22 mouse cellular contexts compared by ENCODE assay signal in the genomic region with DNA sequence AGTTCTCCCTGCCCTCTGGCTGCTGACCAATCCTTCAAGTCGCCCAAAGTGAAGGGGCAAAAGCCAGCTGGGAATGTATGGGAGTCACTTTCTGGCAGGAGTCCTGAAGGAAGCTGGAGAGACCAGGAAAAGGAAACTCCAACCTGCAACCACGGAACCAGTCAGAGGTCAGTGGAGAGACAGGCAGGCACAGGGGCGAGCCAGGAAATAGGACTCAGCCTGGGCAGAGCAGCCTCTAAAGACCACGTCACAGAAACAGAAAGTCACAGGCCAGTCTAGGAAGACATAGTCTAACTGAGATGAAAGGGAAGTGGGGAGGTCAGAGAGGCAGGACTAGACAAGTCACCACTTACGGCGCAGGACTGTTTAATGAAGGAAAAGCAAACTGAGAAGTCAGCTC. TPM values are rescaled to one million over a fixed set of nuclear protein-coding genes. Genes with fewer than 3 reads are reported as not detected.
A peak's percentile ranks its signal among the peaks of the same experiment; 100 is the strongest.
DNase-seq lines count a peak whose midpoint lies in the region; ATAC-seq and TF ChIP-seq lines count a peak whose summit lies in the region.
"Had no signal": no experiment of that assay in that cellular context is flagged by ENCODE, and none has a peak within 500 bp of the region (broad histone marks: within the 10 kb centered on the region; RNA-seq: fewer than 3 reads in every experiment).

No protein-coding gene starts in this region.

- no peak overlapping the region for H3K4me3 ChIP-seq in lung, postnatal 0 days (ENCODE audit: low read depth, low read length)
- peak overlapping the region; percentile 54 to 57 (median 57) for H3K4me3 ChIP-seq in CH12.LX (replicated peaks in 1 of 3; ENCODE audit: low read depth in 2 of 3, low read length in 2 of 3, poor library complexity in 1 of 3)
- no peak overlapping the region for H3K4me3 ChIP-seq in kidney, embryonic 15.5 days (replicated peaks)
- H3K4me3 ChIP-seq in limb, embryonic 15.5 days, result no peak overlapping the region
- H3K4me3 ChIP-seq: embryonic facial prominence, embryonic 12.5 days; liver, embryonic 15.5 days; megakaryocyte, embryonic 14.5 days; neural tube, embryonic 15.5 days had no signal

- dilution Hi-C loops in CH12.LX (cut with MboI; ENCODE audit: extremely low pct_ligation_motif_present, extremely low pct_unique_long_range_greater_than_20kb, low sequenced_read_pairs), result no loop called here

- no peaks in the 10 kb centered on the region for H3K9me3 ChIP-seq in lung, postnatal 0 days (ENCODE audit: low read length)
- peaks cover 5% of the 10 kb centered on the region for H3K9me3 ChIP-seq in CH12.LX (replicated peaks; ENCODE audit: low read length)
- no peaks in the 10 kb centered on the region for H3K9me3 ChIP-seq in kidney, embryonic 15.5 days (replicated peaks)
- no peaks in the 10 kb centered on the region for H3K9me3 ChIP-seq in limb, embryonic 15.5 days
- H3K9me3 ChIP-seq: embryonic facial prominence, embryonic 12.5 days; liver, embryonic 15.5 days; megakaryocyte, embryonic 14.5 days; neural tube, embryonic 15.5 days had no signal

- H3K27ac ChIP-seq in lung, postnatal 0 days (ENCODE audit: low read length), result no peak overlapping the region
- peak overlapping the region; percentile 93 for H3K27ac ChIP-seq in CH12.LX (ENCODE audit: insufficient read depth, low read depth)
- 0 out of 2 replicates have a peak overlapping the region, but pooled peaks have one; percentile 42 for H3K27ac ChIP-seq in kidney, embryonic 15.5 days
- peak overlapping the region; percentile 4; the same call in 1 of the 2 replicates for H3K27ac ChIP-seq in limb, embryonic 15.5 days
- H3K27ac ChIP-seq: embryonic facial prominence, embryonic 12.5 days; liver, embryonic 15.5 days; neural tube, embryonic 15.5 days had no signal

- H3K27me3 ChIP-seq in lung, postnatal 0 days (replicated peaks; ENCODE audit: insufficient read depth, low read length), result no peaks in the 10 kb centered on the region
- H3K27me3 ChIP-seq in CH12.LX (replicated peaks), result no peaks in the 10 kb centered on the region
- H3K27me3 ChIP-seq in kidney, embryonic 15.5 days, result no peaks in the 10 kb centered on the region
- no peaks in the 10 kb centered on the region for H3K27me3 ChIP-seq in limb, embryonic 15.5 days
- H3K27me3 ChIP-seq: embryonic facial prominence, embryonic 12.5 days; liver, embryonic 15.5 days; neural tube, embryonic 15.5 days; Patski had no signal

- H3K9ac ChIP-seq in lung, postnatal 0 days (replicated peaks; ENCODE audit: low read depth), result no peak overlapping the region
- peak overlapping the region; percentile 62 for H3K9ac ChIP-seq in CH12.LX (ENCODE audit: insufficient read depth, low read depth)
- no peak overlapping the region for H3K9ac ChIP-seq in kidney, embryonic 15.5 days
- no peak overlapping the region for H3K9ac ChIP-seq in limb, embryonic 15.5 days
- H3K9ac ChIP-seq: embryonic facial prominence, embryonic 12.5 days; liver, embryonic 15.5 days; neural tube, embryonic 15.5 days had no signal

- peak; percentile 53 for TF ChIP-seq POLR2A in CH12.LX (IDR thresholded peaks at IDR 0.05; ENCODE audit: low read depth, low read length)

- intact Hi-C loops in left cerebral cortex, postnatal 36 days (cut with DNase I), result no loop called here

- 44% methylated on average over 6 of the region's 6 CpGs for WGBS in lung, postnatal 0 days
- 55% methylated on average over 6 of the region's 6 CpGs for WGBS in kidney, embryonic 15.5 days
- WGBS in limb, embryonic 15.5 days, result 66% methylated on average over 6 of the region's 6 CpGs

- peak; percentile 22 for DNase-seq in lung, postnatal 0 days (ENCODE audit: low spot score)
- no peak for DNase-seq in lung, postnatal 14 days
- peak; percentile 52 for DNase-seq in CH12.LX (ENCODE audit: extremely low read depth)
- DNase-seq in layer of hippocampus, adult 18-20 months (ENCODE audit: low spot score in 2 of 2), result no peak
- DNase-seq in left cerebral cortex, adult 18-20 months (ENCODE audit: low spot score in 2 of 2), result no peak
- no peak for DNase-seq in left cerebral cortex, postnatal 36 days (ENCODE audit: low spot score in 2 of 2)
- DNase-seq: cerebellum, adult 11-12 months; gastrocnemius, postnatal 10 days; heart, postnatal 36 days; left cerebral cortex, postnatal 4 days; retina, postnatal 1 day; thymus, postnatal 36 days had no signal

- no peaks in the 10 kb centered on the region; the same call in 1 of the 2 replicates for H3K79me2 ChIP-seq in CH12.LX (replicated peaks; ENCODE audit: control insufficient read depth, extremely low read depth, insufficient read depth, poor library complexity, severe bottlenecking)

- TF ChIP-seq RAD21 in CH12.LX (IDR thresholded peaks at IDR 0.05; ENCODE audit: low read depth, low read length), result no peak

- TF ChIP-seq CTCF in lung, postnatal 0 days (IDR thresholded peaks at IDR 0.05), result no peak
- TF ChIP-seq CTCF in CH12.LX (conservative IDR thresholded peaks at IDR 0.05 in 1 of 2, IDR thresholded peaks at IDR 0.05 in 1 of 2; ENCODE audit: low read depth in 2 of 2, low read length in 2 of 2), result no peak

- 0 out of 2 replicates have a peak, but pooled peaks cover 4% of the 10 kb centered on the region for H3K36me3 ChIP-seq in lung, postnatal 0 days (ENCODE audit: insufficient read depth, low read length)
- H3K36me3 ChIP-seq in CH12.LX (replicated peaks in 1 of 2; ENCODE audit: control insufficient read depth in 1 of 2, insufficient read depth in 1 of 2, low read length in 1 of 2), result peaks cover 18 to 35% of the 10 kb centered on the region in 2 experiments
- peaks cover 38% of the 10 kb centered on the region for H3K36me3 ChIP-seq in kidney, embryonic 15.5 days
- H3K36me3 ChIP-seq in limb, embryonic 15.5 days, result peaks cover 46% of the 10 kb centered on the region

- ATAC-seq in lung, postnatal 0 days, result 0 out of 2 replicates have a peak, but pooled peaks have one; percentile 29
- ATAC-seq in kidney, embryonic 15.5 days (replicated peaks; ENCODE audit: low FRiP score), result no peak
- ATAC-seq in limb, embryonic 15.5 days (ENCODE audit: insufficient number of reproducible peaks, low FRiP score, low TSS enrichment, low read depth), result no peak

- no peaks in the 10 kb centered on the region for H3K4me1 ChIP-seq in lung, postnatal 0 days (ENCODE audit: insufficient read depth, low read depth, low read length)
- peaks cover 39 to 90% of the 10 kb centered on the region in 2 experiments for H3K4me1 ChIP-seq in CH12.LX (ENCODE audit: control insufficient read depth in 1 of 2, insufficient read depth in 2 of 2)
- peaks cover 43% of the 10 kb centered on the region for H3K4me1 ChIP-seq in kidney, embryonic 15.5 days
- H3K4me1 ChIP-seq in limb, embryonic 15.5 days, result peaks cover 24% of the 10 kb centered on the region

- no peak for TF ChIP-seq EP300 in lung, postnatal 0 days (IDR thresholded peaks at IDR 0.05)
- no peak for TF ChIP-seq EP300 in CH12.LX (IDR thresholded peaks at IDR 0.05; ENCODE audit: low read length)

- in situ Hi-C loops in CH12.LX (cut with MboI; ENCODE audit: low pct_ligation_motif_present, low pct_unique_long_range_greater_than_20kb, low sequenced_read_pairs), result loop anchor here (25.0 kb wide), 2 partner anchors 288 to 413 kb away; partner anchors contain the start of genes Ccdc9b and Phgr1

- no peak overlapping the region for H3K4me2 ChIP-seq in lung, postnatal 0 days (replicated peaks; ENCODE audit: low read depth, low read length)
- H3K4me2 ChIP-seq in CH12.LX (ENCODE audit: insufficient read depth, low read depth, poor library complexity, severe bottlenecking), result peak overlapping the region; percentile 85
- no peak overlapping the region for H3K4me2 ChIP-seq in kidney, embryonic 15.5 days
- H3K4me2 ChIP-seq in limb, embryonic 15.5 days, result no peak overlapping the region
- H3K4me2 ChIP-seq: embryonic facial prominence, embryonic 12.5 days; heart, embryonic 11.5 days; liver, embryonic 15.5 days; neural tube, embryonic 15.5 days had no signal

RNA-seq across cellular contexts. Expression of gene Gm14137, which starts 1.3 kb away (rescaled TPM):
- polyA plus RNA-seq in lung, postnatal 0 days (2015; fragmentation: Nextera tagmentation; extraction: Ambion mirVana), result 0.12 and 0.13 TPM in 2 replicates
- 4.7 and 9.2 TPM in 2 replicates for total RNA-seq in CH12.LX (2012; rRNA removed)
- 2.3 and 2.6 TPM in 2 replicates for total RNA-seq in CH12.LX (2014; rRNA removed)
- 3.3 and 3.4 TPM in 2 replicates for polyA plus RNA-seq in CH12.LX (2012; ENCODE audit: insufficient read length, low read depth)
- polyA plus RNA-seq in kidney, embryonic 15.5 days (2015; fragmentation: Nextera tagmentation; extraction: Ambion mirVana), result 0.73 and 0.81 TPM in 2 replicates
- 4.7 and 5.3 TPM in 2 replicates for polyA plus RNA-seq in limb, embryonic 15.5 days (2015; fragmentation: Nextera tagmentation; extraction: Ambion mirVana)
- not detected for total RNA-seq in layer of hippocampus, adult 18-20 months (2021)
- not detected for total RNA-seq in left cerebral cortex, adult 18-20 months (2021)
- total RNA-seq in left cerebral cortex, postnatal 36 days (2021), result not detected
- total RNA-seq: common myeloid progenitor, adult 5-6 weeks; heart, postnatal 36 days; left cerebral cortex, postnatal 4 days; monocyte, adult 5-6 weeks had no signal
- polyA plus RNA-seq: heart, embryonic 11.5 days had no signal

RNA-seq across cellular contexts. Expression of gene Gchfr, which starts 8.0 kb away (rescaled TPM):
- 13.9 and 14.2 TPM in 2 replicates for polyA plus RNA-seq in lung, postnatal 0 days (2015; fragmentation: Nextera tagmentation; extraction: Ambion mirVana)
- total RNA-seq in CH12.LX (2012; rRNA removed), result 9.5 and 18.2 TPM in 2 replicates
- 0.93 and 1.8 TPM in 2 replicates for total RNA-seq in CH12.LX (2014; rRNA removed)
- polyA plus RNA-seq in CH12.LX (2012; ENCODE audit: insufficient read length, low read depth), result 1.1 and 2.7 TPM in 2 replicates
- 32.0 and 36.9 TPM in 2 replicates for polyA plus RNA-seq in kidney, embryonic 15.5 days (2015; fragmentation: Nextera tagmentation; extraction: Ambion mirVana)
- 15.5 and 17.8 TPM in 2 replicates for polyA plus RNA-seq in limb, embryonic 15.5 days (2015; fragmentation: Nextera tagmentation; extraction: Ambion mirVana)
- total RNA-seq in layer of hippocampus, adult 18-20 months (2021), result under 1 TPM in 1 of 2 experiments, not detected in 1; 0.74 TPM
- total RNA-seq in left cerebral cortex, adult 18-20 months (2021), result 1 to 10 TPM in 1 of 2 experiments, under 1 TPM in 1; 0.56 to 1.0 TPM
- not detected for total RNA-seq in left cerebral cortex, postnatal 36 days (2021)
- total RNA-seq: common myeloid progenitor, adult 5-6 weeks; left cerebral cortex, postnatal 4 days; monocyte, adult 5-6 weeks had no signal

RNA-seq across cellular contexts. Expression of gene Rmdn3, which starts 18.8 kb away (rescaled TPM):
- 28.2 and 28.4 TPM in 2 replicates for polyA plus RNA-seq in lung, postnatal 0 days (2015; fragmentation: Nextera tagmentation; extraction: Ambion mirVana)
- total RNA-seq in CH12.LX (2012; rRNA removed), result 49.9 and 52.0 TPM in 2 replicates
- 59.1 and 61.2 TPM in 2 replicates for total RNA-seq in CH12.LX (2014; rRNA removed)
- polyA plus RNA-seq in CH12.LX (2012; ENCODE audit: insufficient read length, low read depth), result 41.8 and 48.1 TPM in 2 replicates
- 43.2 and 46.8 TPM in 2 replicates for polyA plus RNA-seq in kidney, embryonic 15.5 days (2015; fragmentation: Nextera tagmentation; extraction: Ambion mirVana)
- polyA plus RNA-seq in limb, embryonic 15.5 days (2015; fragmentation: Nextera tagmentation; extraction: Ambion mirVana), result 43.8 and 45.0 TPM in 2 replicates
- 10 to 100 TPM; 54.7 to 55.5 TPM for total RNA-seq in layer of hippocampus, adult 18-20 months (2021)
- 10 to 100 TPM; 57.3 to 65.9 TPM for total RNA-seq in left cerebral cortex, adult 18-20 months (2021)
- 10 to 100 TPM; 53.4 to 58.1 TPM for total RNA-seq in left cerebral cortex, postnatal 36 days (2021)

RNA-seq across cellular contexts. Expression of gene Zfyve19, which starts 32.8 kb away (rescaled TPM):
- 32.0 TPM in 2 replicates for polyA plus RNA-seq in lung, postnatal 0 days (2015; fragmentation: Nextera tagmentation; extraction: Ambion mirVana)
- total RNA-seq in CH12.LX (2012; rRNA removed), result 38.2 and 38.7 TPM in 2 replicates
- 25.6 and 28.0 TPM in 2 replicates for total RNA-seq in CH12.LX (2014; rRNA removed)
- 39.9 and 45.2 TPM in 2 replicates for polyA plus RNA-seq in CH12.LX (2012; ENCODE audit: insufficient read length, low read depth)
- 51.8 and 55.4 TPM in 2 replicates for polyA plus RNA-seq in kidney, embryonic 15.5 days (2015; fragmentation: Nextera tagmentation; extraction: Ambion mirVana)
- polyA plus RNA-seq in limb, embryonic 15.5 days (2015; fragmentation: Nextera tagmentation; extraction: Ambion mirVana), result 52.7 and 57.9 TPM in 2 replicates
- 10 to 100 TPM; 35.7 to 42.4 TPM for total RNA-seq in layer of hippocampus, adult 18-20 months (2021)
- total RNA-seq in left cerebral cortex, adult 18-20 months (2021), result 10 to 100 TPM; 24.2 to 37.3 TPM
- 10 to 100 TPM; 34.9 TPM for total RNA-seq in left cerebral cortex, postnatal 36 days (2021)

RNA-seq across cellular contexts. Expression of gene Dnajc17, which starts 33.0 kb away (rescaled TPM):
- polyA plus RNA-seq in lung, postnatal 0 days (2015; fragmentation: Nextera tagmentation; extraction: Ambion mirVana), result 11.8 and 13.2 TPM in 2 replicates
- total RNA-seq in CH12.LX (2012; rRNA removed) (15.3 and 18.2 TPM in 2 replicates), CH12.LX (2014; rRNA removed) (19.6 and 19.8 TPM in 2 replicates)
- polyA plus RNA-seq in CH12.LX (2012; ENCODE audit: insufficient read length, low read depth), result 22.9 and 26.3 TPM in 2 replicates
- 18.6 and 21.9 TPM in 2 replicates for polyA plus RNA-seq in kidney, embryonic 15.5 days (2015; fragmentation: Nextera tagmentation; extraction: Ambion mirVana)
- polyA plus RNA-seq in limb, embryonic 15.5 days (2015; fragmentation: Nextera tagmentation; extraction: Ambion mirVana), result 18.5 and 23.1 TPM in 2 replicates
- total RNA-seq in layer of hippocampus, adult 18-20 months (2021), result 10 to 100 TPM; 17.3 to 17.6 TPM
- total RNA-seq in left cerebral cortex, adult 18-20 months (2021), result 10 to 100 TPM; 15.9 to 17.7 TPM
- total RNA-seq in left cerebral cortex, postnatal 36 days (2021), result 10 to 100 TPM; 16.4 to 16.6 TPM

Comparison
In these comparisons a context has a peak if more than half of its experiments do, and no peak if none do; other contexts are left out.
1. DNase-seq: peak in lung, postnatal 0 days (single experiment) and CH12.LX (single experiment); none in lung, postnatal 14 days (single experiment), layer of hippocampus, adult 18-20 months (0 of 2), left cerebral cortex, adult 18-20 months (0 of 2) and left cerebral cortex, postnatal 36 days (0 of 2).
2. H3K4me3 ChIP-seq: peak in CH12.LX (3 of 3); none in lung, postnatal 0 days (single experiment), kidney, embryonic 15.5 days (single experiment) and limb, embryonic 15.5 days (single experiment).